Mouse (Mus musculus) telencephalon, adult 2 months (tissue): ENCODE results near the gene 4930452B06Rik.

ENCODE experiments used
- DNase-seq: peaks from one replicate; pipeline ENCODE4 v3.0.0-alpha.2; 2011; ENCODE audit warnings: low read depth, low spot score

The 4930452B06Rik gene

GRCm38 (mm10) chr14:8460226-8461129 is 205.6 kb downstream of the 4930452B06Rik start:
- DNase-seq, result peak; percentile 53

GRCm38 (mm10) chr14:8459759-8460158 is 206.3 kb downstream of the 4930452B06Rik start:
- peak; percentile 10 for DNase-seq

GRCm38 (mm10) chr14:8451117-8451516 is 214.9 kb downstream of the 4930452B06Rik start:
- DNase-seq, result no peak

- no peak for DNase-seq
Measured at GRCm38 (mm10) chr14:8450342-8450741, 215.7 kb downstream of the 4930452B06Rik start.

GRCm38 (mm10) chr14:8449299-8449698 is 216.7 kb downstream of the 4930452B06Rik start:
- DNase-seq, result no peak

GRCm38 (mm10) chr14:8447352-8447751 is 218.7 kb downstream of the 4930452B06Rik start:
- no peak for DNase-seq

GRCm38 (mm10) chr14:8444363-8444762 is 221.7 kb downstream of the 4930452B06Rik start:
- DNase-seq, result no peak

GRCm38 (mm10) chr14:8442691-8443090 is 223.3 kb downstream of the 4930452B06Rik start:
- no peak for DNase-seq

GRCm38 (mm10) chr14:8441623-8442022 is 224.4 kb downstream of the 4930452B06Rik start:
- no peak for DNase-seq

- DNase-seq, result no peak
Measured at GRCm38 (mm10) chr14:8430611-8431230, 235.3 kb downstream of the 4930452B06Rik start.

GRCm38 (mm10) chr14:8429767-8430166 is 236.3 kb downstream of the 4930452B06Rik start:
- DNase-seq, result no peak

GRCm38 (mm10) chr14:8422833-8423232 is 243.2 kb downstream of the 4930452B06Rik start:
- no peak for DNase-seq

GRCm38 (mm10) chr14:8421199-8421787 is 244.7 kb downstream of the 4930452B06Rik start:
- no peak for DNase-seq

- no peak for DNase-seq
Measured at GRCm38 (mm10) chr14:8418610-8419009, 247.4 kb downstream of the 4930452B06Rik start.

- no peak for DNase-seq
Measured at GRCm38 (mm10) chr14:8405946-8406345, 260.1 kb downstream of the 4930452B06Rik start.

- DNase-seq, result no peak
Measured at GRCm38 (mm10) chr14:8403310-8403709, 262.7 kb downstream of the 4930452B06Rik start.

- no peak for DNase-seq
Measured at GRCm38 (mm10) chr14:8398507-8398906, 267.5 kb downstream of the 4930452B06Rik start.

GRCm38 (mm10) chr14:8395690-8396287 is 270.3 kb downstream of the 4930452B06Rik start:
- DNase-seq, result no peak

- DNase-seq, result no peak
Measured at GRCm38 (mm10) chr14:8392181-8392825, 273.7 kb downstream of the 4930452B06Rik start.
